Mouse (Mus musculus) hindbrain, embryonic 16.5 days (tissue): ENCODE results near the gene Mttp. TPM values are rescaled to one million over a fixed set of nuclear protein-coding genes. Genes with fewer than 3 reads are reported as not detected.
"Not testable (repeated sequence)": the region's sequence is repeated elsewhere in the genome, so short reads cannot be mapped to it uniquely, and the experiment has no call there.

Experiments used
- ATAC-seq: fragments of 200-750 bp; cut with Nextera tagmentation; 2 replicates; pipeline ENCODE4 v1.8.0; 2017; ENCODE audit warnings: moderate TSS enrichment, moderate library complexity
- H3K27ac ChIP-seq: fragments of 300-500 bp; sonication (generic); 2 replicates; pipeline ENCODE4 v1.5.1; 2014; ENCODE audit warnings: low read depth, mild to moderate bottlenecking, control low read depth, low read length, moderate library complexity
- H3K27me3 ChIP-seq: fragments of 300-500 bp; sonication (generic); replicated peaks from 2 replicates; pipeline ENCODE4 v1.6.1; 2014; ENCODE audit warnings: low read length; ENCODE audit not compliant: control insufficient read depth, insufficient read depth
- H3K36me3 ChIP-seq: fragments of 300-500 bp; sonication (generic); 2 replicates; pipeline ENCODE4 v1.6.1; 2014; ENCODE audit warnings: mild to moderate bottlenecking, low read length, moderate library complexity, mixed read lengths; ENCODE audit not compliant: control insufficient read depth, insufficient read depth
- H3K4me1 ChIP-seq: fragments of 300-500 bp; sonication (generic); 2 replicates; pipeline ENCODE4 v1.6.1; 2014; ENCODE audit warnings: low read depth, low read length; ENCODE audit not compliant: control insufficient read depth, insufficient read depth
- H3K4me2 ChIP-seq: fragments of 300-500 bp; sonication (generic); 2 replicates; pipeline ENCODE4 v1.6.1; 2014; ENCODE audit warnings: mild to moderate bottlenecking, low read length, control low read depth, moderate library complexity
- H3K4me3 ChIP-seq: fragments of 300-500 bp; sonication (generic); 2 replicates; pipeline ENCODE4 v1.5.1; 2014; ENCODE audit warnings: mild to moderate bottlenecking, low read length, control low read depth, moderate library complexity
- H3K9ac ChIP-seq: fragments of 300-500 bp; sonication (generic); 2 replicates; pipeline ENCODE4 v1.6.1; 2014; ENCODE audit warnings: low read depth, mild to moderate bottlenecking, control low read depth, low read length, moderate library complexity
- H3K9me3 ChIP-seq: fragments of 300-500 bp; sonication (generic); 2 replicates; pipeline ENCODE4 v1.6.1; 2014; ENCODE audit warnings: mild to moderate bottlenecking, low read length, moderate library complexity; ENCODE audit not compliant: control insufficient read depth
- WGBS: fragments of 180-500 bp; shearing (Covaris S2); extraction: QIAGEN DNeasy Blood & Tissue Kit; methylation state at CpG from one replicate; pipeline ENCODE4 v1.1.7; 2014; 5-methylcytosine and 5-hydroxymethylcytosine counted together
- polyA plus RNA-seq: library from polyadenylated mRNA; unstranded; fragments of >200 nt; fragmentation: Nextera tagmentation; extraction: Ambion mirVana; gene quantifications from 2 replicates; pipeline ENCODE4 v1.2.1, GENCODE M21; 2015

Mttp gene
- polyA plus RNA-seq, 1 experiment from 2014 or later = 8.4 TPM

GRCm38 (mm10) chr3:138142052-138142732 is 2.6 kb downstream of the Mttp start:
- no peak overlapping the region; the same call in 1 of the 2 replicates for H3K9ac ChIP-seq
- H3K9me3 ChIP-seq = no peaks in the 10 kb centered on the region
- H3K36me3 ChIP-seq = no peaks in the 10 kb centered on the region
- ATAC-seq = no peak
- peaks cover 3% of the 10 kb centered on the region for H3K4me1 ChIP-seq
- no peaks in the 10 kb centered on the region for H3K27me3 ChIP-seq
- WGBS = 65% methylated on average over 4 of the region's 4 CpGs
- peak overlapping the region; percentile 22 for H3K4me3 ChIP-seq
- H3K4me2 ChIP-seq = peak overlapping the region; percentile 49
- no peak overlapping the region for H3K27ac ChIP-seq

- no peak for ATAC-seq
- 95% methylated on average over 6 of the region's 6 CpGs for WGBS
- H3K27ac ChIP-seq = no peak overlapping the region
Measured at GRCm38 (mm10) chr3:138139663-138140062, 5.1 kb downstream of the Mttp start.

GRCm38 (mm10) chr3:138138146-138138545 is 6.6 kb downstream of the Mttp start:
- not testable (repeated sequence) for H3K9me3 ChIP-seq, ATAC-seq, H3K4me2 ChIP-seq, H3K27me3 ChIP-seq, H3K9ac ChIP-seq, H3K27ac ChIP-seq, H3K4me1 ChIP-seq, H3K36me3 ChIP-seq, H3K4me3 ChIP-seq
- 84% methylated on average over 13 of the region's 13 CpGs for WGBS

More at GRCm38 (mm10) chr3:138139663-138140062, 5.1 kb downstream of the Mttp start:
- no peak overlapping the region for H3K4me2 ChIP-seq
- no peaks in the 10 kb centered on the region for H3K27me3 ChIP-seq
- H3K4me1 ChIP-seq = peaks cover 3% of the 10 kb centered on the region
- H3K4me3 ChIP-seq = no peak overlapping the region
- H3K9me3 ChIP-seq = no peaks in the 10 kb centered on the region
- no peaks in the 10 kb centered on the region for H3K36me3 ChIP-seq
- no peak overlapping the region for H3K9ac ChIP-seq

DNA sequence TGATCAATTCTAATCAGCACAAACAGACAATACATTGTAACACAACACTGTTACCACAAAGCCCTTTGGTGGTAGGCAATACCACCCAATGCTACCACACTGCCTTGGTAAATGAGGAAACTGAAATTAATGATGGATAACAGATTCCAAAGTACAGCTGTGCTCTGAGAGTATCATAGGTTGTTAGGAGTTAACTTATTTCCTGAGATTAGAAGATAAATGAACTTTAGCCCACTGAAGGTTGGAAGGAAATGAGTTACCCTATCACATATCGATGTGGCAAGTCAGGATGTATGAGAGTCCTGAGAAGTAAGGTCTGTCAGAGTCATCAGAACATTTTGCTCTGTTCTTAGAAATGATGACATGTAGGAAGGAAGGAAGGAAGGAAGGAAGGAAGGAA is 10.2 kb downstream of the Mttp start:
- WGBS = 98% methylated on average over 1 of the region's 1 CpGs
- no peak overlapping the region for H3K4me3 ChIP-seq
- H3K36me3 ChIP-seq = no peaks in the 10 kb centered on the region
- H3K27me3 ChIP-seq = no peaks in the 10 kb centered on the region
- no peak overlapping the region for H3K4me2 ChIP-seq
- H3K9ac ChIP-seq = no peak overlapping the region
- no peak for ATAC-seq
- no peaks in the 10 kb centered on the region for H3K9me3 ChIP-seq
- H3K4me1 ChIP-seq = no peaks in the 10 kb centered on the region
- H3K27ac ChIP-seq = no peak overlapping the region

DNA sequence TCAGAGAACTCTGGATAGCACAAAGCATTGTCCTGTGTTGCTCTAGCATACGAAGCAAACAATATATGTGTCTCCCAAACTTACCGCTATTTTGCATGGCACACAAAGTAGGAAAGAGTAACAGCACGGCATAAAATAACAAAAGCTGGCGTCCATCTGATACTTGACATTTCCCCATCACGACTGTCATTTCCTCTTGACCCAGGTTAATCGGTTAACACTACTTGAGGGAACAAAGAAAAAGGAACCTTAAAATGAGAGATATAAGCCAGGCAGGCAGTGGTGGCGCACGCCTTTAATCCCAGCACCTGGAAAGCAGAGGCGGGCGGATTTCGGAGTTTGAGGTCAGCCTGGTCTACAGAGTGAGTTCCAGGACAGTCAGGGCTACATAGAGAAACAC is 10.9 kb downstream of the Mttp start:
- Histone ChIP-seq H3K36me3 (no peaks in the 10 kb centered on the region), H3K4me2 (no peak overlapping the region), H3K27ac (no peak overlapping the region), H3K4me3 (no peak overlapping the region), H3K9ac (no peak overlapping the region), H3K9me3 (no peaks in the 10 kb centered on the region), H3K27me3 (no peaks in the 10 kb centered on the region), H3K4me1 (no peaks in the 10 kb centered on the region)
- 89% methylated on average over 11 of the region's 11 CpGs for WGBS
- ATAC-seq = no peak

- H3K9ac ChIP-seq = no peak overlapping the region
- no peaks in the 10 kb centered on the region for H3K36me3 ChIP-seq
- no peaks in the 10 kb centered on the region for H3K27me3 ChIP-seq
- no peak overlapping the region for H3K4me3 ChIP-seq
- H3K4me2 ChIP-seq = no peak overlapping the region
- no peak overlapping the region for H3K27ac ChIP-seq
- H3K9me3 ChIP-seq = no peaks in the 10 kb centered on the region
- WGBS = 90% methylated on average over 8 of the region's 8 CpGs
- ATAC-seq = no peak
- H3K4me1 ChIP-seq = no peaks in the 10 kb centered on the region
Measured at GRCm38 (mm10) chr3:138133463-138133862, 11.3 kb downstream of the Mttp start.

DNA sequence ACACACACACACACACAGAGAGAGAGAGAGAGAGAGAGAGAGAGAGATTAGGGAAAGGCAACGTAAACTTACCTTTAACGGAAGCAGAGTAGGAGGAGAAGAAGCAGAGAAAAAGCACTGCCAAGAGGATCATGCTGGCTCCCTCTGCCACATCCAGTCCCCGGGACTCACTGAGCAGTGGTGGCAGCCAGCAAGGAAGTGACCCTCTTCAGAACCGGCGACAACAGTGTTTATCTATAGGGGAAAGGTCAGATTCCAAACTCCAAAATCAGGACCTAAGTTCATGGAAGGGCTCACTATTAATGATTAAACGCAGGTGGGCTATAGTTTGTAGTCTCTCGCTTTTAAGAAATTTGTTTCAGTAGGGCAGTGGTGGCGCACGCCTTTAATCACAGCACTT is 13.6 kb downstream of the Mttp start:
- no peak for ATAC-seq
- no peak overlapping the region for H3K4me2 ChIP-seq
- no peaks in the 10 kb centered on the region for H3K27me3 ChIP-seq
- H3K36me3 ChIP-seq = no peaks in the 10 kb centered on the region
- no peak overlapping the region for H3K9ac ChIP-seq
- no peaks in the 10 kb centered on the region for H3K4me1 ChIP-seq
- no peak overlapping the region for H3K4me3 ChIP-seq
- H3K9me3 ChIP-seq = no peaks in the 10 kb centered on the region
- H3K27ac ChIP-seq = no peak overlapping the region
- WGBS = 61% methylated on average over 9 of the region's 9 CpGs

DNA sequence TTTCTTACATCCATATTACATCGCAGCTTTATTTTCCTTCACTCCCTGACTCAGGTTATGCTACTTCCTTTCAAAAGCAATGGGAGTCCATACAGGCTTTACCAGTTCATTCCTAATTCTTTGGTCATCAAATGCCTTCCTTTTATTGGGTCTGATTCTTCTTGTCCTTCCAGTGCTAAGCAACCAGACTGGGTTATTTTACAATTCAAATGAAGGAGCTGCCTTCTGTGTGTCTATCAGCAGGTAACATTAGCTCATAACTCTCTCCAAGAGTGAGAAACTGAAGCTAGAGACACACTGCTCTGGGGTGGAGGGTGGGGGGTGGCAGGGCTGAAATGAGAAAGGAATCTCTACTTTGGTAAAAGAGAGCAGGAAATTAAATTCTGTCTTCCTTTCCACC is 14.1 kb downstream of the Mttp start:
- Histone ChIP-seq H3K4me1 (no peaks in the 10 kb centered on the region), H3K36me3 (no peaks in the 10 kb centered on the region), H3K9ac (no peak overlapping the region), H3K27ac (no peak overlapping the region), H3K9me3 (no peaks in the 10 kb centered on the region), H3K4me3 (no peak overlapping the region), H3K4me2 (no peak overlapping the region), H3K27me3 (no peaks in the 10 kb centered on the region)
- ATAC-seq = no peak
- WGBS = 30% methylated on average over 1 of the region's 1 CpGs

- Histone ChIP-seq H3K27ac (no peak overlapping the region), H3K27me3 (no peaks in the 10 kb centered on the region), H3K4me2 (no peak overlapping the region), H3K36me3 (no peaks in the 10 kb centered on the region), H3K4me1 (no peaks in the 10 kb centered on the region), H3K9ac (no peak overlapping the region), H3K9me3 (no peaks in the 10 kb centered on the region), H3K4me3 (no peak overlapping the region)
- 96% methylated on average over 6 of the region's 6 CpGs for WGBS
- no peak for ATAC-seq
Measured at GRCm38 (mm10) chr3:138129110-138129509, 15.7 kb downstream of the Mttp start.
